Mouse (Mus musculus): ENCODE measurements around the gene Yif1b.

- TF ChIP-seq CTCF (IDR thresholded peaks at IDR 0.05; ENCODE audit: low read depth) = no peak
- no peak for TF ChIP-seq EP300 (IDR thresholded peaks at IDR 0.05; ENCODE audit: low read depth)
Measured at GRCm38 (mm10) chr7:29288079-29288478, 50.0 kb downstream of the Yif1b start.

Data from liver, embryonic 14.5 days (tissue).